Mouse (Mus musculus): Measurements from ENCODE around the gene Smg8. TPM values are rescaled to one million over a fixed set of nuclear protein-coding genes. Genes with fewer than 3 reads are reported as not detected.
"Not testable (repeated sequence)": the region's sequence is repeated elsewhere in the genome, so short reads cannot be mapped to it uniquely, and the experiment has no call there.

The Smg8 gene
- polyA plus RNA-seq, 1 experiment from 2014 or later = 17.2 TPM

DNA sequence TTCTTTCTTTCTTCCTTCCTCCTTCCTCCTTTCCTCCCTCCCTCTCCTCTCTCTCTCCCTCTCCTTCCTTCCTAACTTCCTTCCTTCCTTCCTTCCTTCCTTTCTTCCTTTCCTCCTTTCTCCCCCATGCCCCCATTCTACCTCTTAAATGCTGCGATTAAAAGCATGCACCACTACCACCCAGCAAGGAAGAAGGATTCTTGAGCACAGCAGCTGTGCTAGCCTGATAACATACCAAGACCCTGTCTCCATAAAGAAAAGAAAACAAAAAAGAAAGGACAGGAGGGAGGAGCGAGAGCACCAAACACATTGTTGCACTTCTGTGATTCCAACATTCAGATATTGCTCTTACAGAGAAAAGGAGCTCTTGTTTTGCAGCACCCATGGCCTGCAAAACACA is 568 bp upstream of the Smg8 start:
- Histone ChIP-seq H3K27ac (peak overlapping the region; percentile 77; the same call in 1 of the 2 replicates), H3K36me3 (peaks cover 15% of the 10 kb centered on the region), H3K4me1 (peaks cover 20% of the 10 kb centered on the region), H3K4me2 (peak overlapping the region; percentile 76), H3K27me3 (replicated peaks) (no peaks in the 10 kb centered on the region), H3K9ac (no peak overlapping the region), H3K9me3 (no peaks in the 10 kb centered on the region), H3K4me3 (replicated peaks) (peak overlapping the region; percentile 97)
- 53% methylated on average over 2 of the region's 2 CpGs for WGBS
- no peak for ATAC-seq (ENCODE audit: insufficient read depth, low FRiP score, low read depth)

DNA sequence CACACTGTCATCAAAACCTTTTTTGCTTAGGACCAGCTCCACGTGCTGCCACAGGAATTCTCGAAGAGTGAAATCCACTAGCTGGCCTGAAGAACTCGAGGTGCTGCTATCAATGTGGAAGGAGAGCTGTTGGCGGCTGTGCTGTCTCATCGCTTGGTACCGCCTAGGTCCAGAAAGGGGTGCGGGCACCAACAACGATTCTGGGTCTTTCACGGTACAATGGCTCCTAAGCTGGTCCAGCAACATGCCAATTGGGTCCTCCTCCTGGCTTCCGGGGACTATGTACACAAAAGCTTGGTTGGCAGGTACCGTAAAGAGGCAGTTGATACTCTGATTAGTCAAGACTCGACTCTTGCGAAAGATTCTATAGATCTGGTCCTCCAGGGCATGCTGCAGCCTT is 1.1 kb downstream of the Smg8 start:
- peak overlapping the region; percentile 76 for H3K4me2 ChIP-seq
- H3K4me3 ChIP-seq (replicated peaks) = peak overlapping the region; percentile 97
- H3K36me3 ChIP-seq = peaks cover 7% of the 10 kb centered on the region
- H3K9ac ChIP-seq = peak overlapping the region; percentile 98; the same call in 1 of the 2 replicates
- no peaks in the 10 kb centered on the region for H3K27me3 ChIP-seq (replicated peaks)
- H3K4me1 ChIP-seq = peaks cover 20% of the 10 kb centered on the region
- ATAC-seq (ENCODE audit: insufficient read depth, low FRiP score, low read depth) = no peak
- WGBS = 83% methylated on average over 13 of the region's 13 CpGs
- H3K27ac ChIP-seq = no peak overlapping the region
- H3K9me3 ChIP-seq = no peaks in the 10 kb centered on the region

DNA sequence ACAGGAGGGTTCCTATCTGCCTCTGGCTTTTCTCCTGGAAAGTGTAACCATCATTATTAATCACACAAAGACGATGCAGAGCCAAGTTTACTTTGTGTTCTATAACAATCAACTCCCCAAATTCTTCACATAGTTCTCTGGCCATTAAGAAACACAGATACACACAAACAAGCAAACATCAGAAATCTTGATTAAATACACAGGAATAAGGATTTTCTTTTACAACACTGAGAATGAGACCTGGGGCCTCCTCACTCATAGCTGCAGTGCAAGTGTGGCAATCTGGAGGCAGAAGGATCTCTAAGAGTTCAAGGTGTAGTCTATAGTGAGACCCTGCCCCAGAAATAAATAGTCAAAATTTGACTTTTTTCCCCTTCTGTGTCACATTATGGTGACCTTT is 2.9 kb downstream of the Smg8 start:
- no peak overlapping the region for H3K9ac ChIP-seq
- H3K36me3 ChIP-seq = peaks cover 15% of the 10 kb centered on the region
- peak overlapping the region; percentile 5; the same call in 1 of the 2 replicates for H3K4me2 ChIP-seq
- no peak overlapping the region for H3K4me3 ChIP-seq (replicated peaks)
- H3K27ac ChIP-seq = no peak overlapping the region
- H3K4me1 ChIP-seq = peaks cover 20% of the 10 kb centered on the region
- WGBS = 56% methylated on average over 1 of the region's 1 CpGs
- H3K27me3 ChIP-seq (replicated peaks) = no peaks in the 10 kb centered on the region
- H3K9me3 ChIP-seq = no peaks in the 10 kb centered on the region
- no peak for ATAC-seq (ENCODE audit: insufficient read depth, low FRiP score, low read depth)

DNA sequence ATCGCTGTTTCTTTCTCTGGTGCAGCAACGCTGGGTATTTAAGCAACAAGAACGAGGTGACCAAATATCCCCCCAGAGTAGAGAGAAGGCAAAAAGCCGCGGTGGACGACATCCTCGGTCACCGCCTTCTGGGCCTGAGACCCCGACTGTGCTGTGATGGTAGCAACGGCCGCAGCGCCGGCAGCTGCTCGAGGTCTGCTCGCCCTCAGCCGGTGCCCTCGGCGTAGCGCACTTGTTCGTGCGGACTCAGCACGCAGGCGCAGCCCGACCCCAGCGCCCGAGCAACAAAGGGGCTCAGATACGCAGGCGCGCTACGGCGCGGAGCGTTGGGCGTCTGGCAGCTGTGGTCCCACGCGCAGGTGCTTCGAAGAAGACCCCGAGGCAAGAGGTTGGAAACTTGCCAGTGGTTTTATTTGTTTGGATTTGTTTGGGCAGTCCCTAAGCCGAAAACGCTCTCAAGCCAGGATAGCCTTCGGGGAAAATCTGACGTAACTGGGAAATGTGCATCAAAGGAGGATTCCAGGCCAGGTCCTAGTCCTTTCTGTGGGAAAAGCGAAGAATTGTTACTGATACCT is 12.6 kb downstream of the Smg8 start, which contains the start of gene Gdpd1:
Gdpd1 (minus strand) TSS at position 197 of the 575 bp plus-strand sequence.
- H3K4me2 ChIP-seq = peak within 1 kb of the TSS; percentile 97
- WGBS = under 1% methylated on average over 43 of the region's 43 CpGs
- peak within 1 kb of the TSS; percentile 56 for H3K9ac ChIP-seq
- peaks cover 8% of the 10 kb centered on the region for H3K4me1 ChIP-seq
- peak within 1 kb of the TSS; percentile 61 for H3K27ac ChIP-seq
- no peaks in the 10 kb centered on the region for H3K9me3 ChIP-seq
- H3K4me3 ChIP-seq (replicated peaks) = peak within 1 kb of the TSS; percentile 59
- ATAC-seq (ENCODE audit: insufficient read depth, low FRiP score, low read depth) = peak; percentile 93
- no peaks in the 10 kb centered on the region for H3K27me3 ChIP-seq (replicated peaks)
- H3K36me3 ChIP-seq = peaks cover 12% of the 10 kb centered on the region; the same call in 1 of the 2 replicates

DNA sequence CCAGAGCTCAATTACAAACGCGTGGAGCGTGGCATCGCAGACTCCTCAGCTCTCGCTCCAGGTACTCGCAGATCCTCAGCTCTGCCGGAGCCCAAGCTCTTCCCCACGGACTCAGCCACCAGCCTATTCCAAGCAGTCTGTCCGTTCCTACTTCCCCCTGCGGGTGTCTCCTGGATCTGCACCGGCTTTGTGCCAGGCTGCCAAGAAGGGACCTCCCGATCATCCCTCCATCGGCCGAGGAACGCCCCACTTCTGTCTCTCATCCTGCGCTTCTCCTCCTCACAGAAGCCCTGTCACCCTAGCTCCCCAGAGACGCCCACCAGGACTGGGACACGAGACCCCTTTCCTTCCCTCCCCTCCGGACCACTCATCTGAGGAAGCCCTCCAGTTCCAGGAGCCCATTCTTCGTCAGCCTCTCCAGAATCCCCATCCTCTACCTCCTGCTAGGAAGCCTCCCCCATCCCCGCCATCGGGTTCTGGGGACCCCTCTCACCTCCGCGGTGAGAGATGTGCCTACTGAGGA is 13.2 kb downstream of the Smg8 start:
- Histone ChIP-seq H3K4me1 (peaks cover 8% of the 10 kb centered on the region), H3K27ac (peak overlapping the region; percentile 61), H3K9ac (peak overlapping the region; percentile 56), H3K27me3 (replicated peaks) (no peaks in the 10 kb centered on the region), H3K4me3 (replicated peaks) (peak overlapping the region; percentile 59), H3K9me3 (no peaks in the 10 kb centered on the region), H3K4me2 (peak overlapping the region; percentile 97), H3K36me3 (peaks cover 12% of the 10 kb centered on the region; the same call in 1 of the 2 replicates)
- ATAC-seq (ENCODE audit: insufficient read depth, low FRiP score, low read depth) = peak; percentile 73
- WGBS = under 1% methylated on average over 24 of the region's 24 CpGs

DNA sequence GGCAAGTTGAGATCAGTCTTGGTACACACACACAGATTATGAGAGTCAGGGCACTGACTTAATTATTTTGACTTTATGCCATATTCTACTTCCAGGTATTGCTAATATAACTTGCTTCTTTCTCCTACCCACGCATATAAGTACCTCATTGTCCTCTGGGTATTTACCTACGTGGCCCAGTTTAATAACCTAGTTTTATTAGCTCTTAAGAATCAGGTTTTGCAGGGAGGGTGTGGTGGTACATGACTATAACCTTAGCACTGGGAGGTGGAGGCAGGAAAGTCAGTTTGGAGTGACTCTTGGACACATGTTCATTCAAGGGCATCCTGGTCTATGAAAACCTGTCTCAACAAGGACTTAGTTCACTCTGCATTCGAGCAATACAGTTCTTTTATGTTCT is 24.5 kb downstream of the Smg8 start:
- Histone ChIP-seq H3K4me1 (no peaks in the 10 kb centered on the region), H3K36me3 (no peaks in the 10 kb centered on the region), H3K4me3 (replicated peaks) (no peak overlapping the region), H3K27ac (0 out of 2 replicates have a peak overlapping the region, but pooled peaks have one; percentile 12), H3K4me2 (no peak overlapping the region), H3K27me3 (replicated peaks) (no peaks in the 10 kb centered on the region), H3K9me3 (no peaks in the 10 kb centered on the region), H3K9ac (no peak overlapping the region)
- no peak for ATAC-seq (ENCODE audit: insufficient read depth, low FRiP score, low read depth)
- 69% methylated on average over 3 of the region's 3 CpGs for WGBS

DNA sequence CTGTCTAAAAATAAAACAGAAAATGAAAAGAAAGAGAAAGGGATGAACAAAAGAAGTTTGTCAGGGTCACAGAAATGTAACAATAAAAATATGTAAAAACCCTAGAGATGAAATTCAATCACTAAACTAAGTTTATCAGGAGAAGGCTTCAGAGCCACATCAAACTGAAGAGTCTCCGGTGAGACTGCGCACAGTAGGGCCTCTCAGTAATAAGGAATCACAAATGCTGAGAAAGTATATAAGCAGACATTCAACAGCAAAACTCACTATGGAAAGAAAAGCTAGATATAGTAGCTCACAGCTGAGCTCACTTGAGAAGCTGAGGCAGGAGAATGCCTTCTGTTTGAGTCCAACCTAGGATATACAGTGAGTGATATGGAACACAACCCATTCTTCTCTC is 26.2 kb downstream of the Smg8 start:
- Histone ChIP-seq H3K9me3 (no peaks in the 10 kb centered on the region), H3K27ac (no peak overlapping the region), H3K9ac (no peak overlapping the region), H3K4me3 (replicated peaks) (no peak overlapping the region), H3K36me3 (no peaks in the 10 kb centered on the region), H3K27me3 (replicated peaks) (no peaks in the 10 kb centered on the region), H3K4me1 (no peaks in the 10 kb centered on the region), H3K4me2 (no peak overlapping the region)
- WGBS = 97% methylated on average over 2 of the region's 2 CpGs
- ATAC-seq (ENCODE audit: insufficient read depth, low FRiP score, low read depth) = no peak

DNA sequence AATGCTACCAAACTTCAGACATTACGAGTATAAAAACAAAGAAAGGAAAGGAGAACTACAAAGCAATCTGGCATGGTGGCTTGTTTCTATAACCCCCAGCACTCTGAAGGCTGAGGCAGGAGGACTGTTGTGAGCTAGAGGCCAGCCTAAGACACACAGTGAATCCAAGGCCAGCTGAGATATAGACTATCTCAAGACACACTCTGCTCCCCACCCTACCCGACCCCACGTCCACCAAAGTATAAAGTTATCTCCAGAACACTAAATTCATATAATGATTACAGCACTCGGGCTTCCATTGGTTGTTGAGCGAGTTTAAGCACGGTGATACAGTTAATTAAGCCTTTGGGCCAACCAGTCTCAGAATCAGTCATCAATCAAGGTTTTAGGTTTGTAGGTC is 30.3 kb downstream of the Smg8 start:
- no peaks in the 10 kb centered on the region for H3K27me3 ChIP-seq (replicated peaks)
- 74% methylated on average over 6 of the region's 6 CpGs for WGBS
- H3K9me3 ChIP-seq = no peaks in the 10 kb centered on the region
- no peaks in the 10 kb centered on the region for H3K4me1 ChIP-seq
- no peak overlapping the region for H3K27ac ChIP-seq
- no peak overlapping the region for H3K4me3 ChIP-seq (replicated peaks)
- no peak overlapping the region for H3K4me2 ChIP-seq
- H3K9ac ChIP-seq = no peak overlapping the region
- ATAC-seq (ENCODE audit: insufficient read depth, low FRiP score, low read depth) = no peak
- H3K36me3 ChIP-seq = no peaks in the 10 kb centered on the region

DNA sequence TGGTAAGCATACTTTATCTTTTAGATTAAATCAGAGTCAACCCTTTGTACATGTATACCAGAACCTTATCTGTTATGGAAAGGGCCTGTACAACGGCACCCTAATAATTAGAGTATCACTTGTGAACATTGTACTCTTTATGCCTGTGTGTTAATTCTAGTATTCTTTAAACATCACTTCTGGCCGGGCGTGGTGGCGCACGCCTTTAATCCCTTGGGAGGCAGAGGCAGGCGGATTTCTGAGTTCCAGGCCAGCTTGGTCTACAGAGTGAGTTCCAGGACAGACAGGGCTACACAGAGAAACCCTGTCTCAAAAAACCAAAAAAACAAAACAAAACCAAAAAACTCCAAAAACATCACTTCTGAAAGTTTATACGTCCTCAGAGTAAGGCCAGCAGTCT is 37.7 kb downstream of the Smg8 start:
- not testable (repeated sequence) for H3K9me3 ChIP-seq; H3K27me3 ChIP-seq (replicated peaks); ATAC-seq (ENCODE audit: insufficient read depth, low FRiP score, low read depth); H3K36me3 ChIP-seq; H3K9ac ChIP-seq; H3K4me1 ChIP-seq; H3K4me2 ChIP-seq; H3K4me3 ChIP-seq (replicated peaks); H3K27ac ChIP-seq
- 89% methylated on average over 7 of the region's 7 CpGs for WGBS

DNA sequence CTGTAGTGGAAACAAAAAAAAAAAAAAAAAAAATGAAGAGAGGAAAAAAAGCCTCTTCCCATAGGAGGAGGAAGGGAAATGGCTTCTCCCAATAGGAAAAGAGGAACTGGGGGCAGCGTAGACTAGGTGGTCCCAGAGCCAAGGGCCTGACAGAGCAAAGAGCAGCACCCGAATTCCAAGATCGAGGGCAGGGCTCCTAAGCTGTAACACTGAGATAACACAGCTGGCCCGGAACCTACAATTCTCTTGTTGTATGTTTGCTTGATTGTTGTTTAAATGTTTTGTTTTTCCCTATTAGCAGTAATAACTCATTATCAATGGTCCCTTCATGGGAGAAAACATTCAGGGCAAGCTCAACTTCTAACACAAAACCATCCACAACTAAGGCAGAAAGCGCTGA is 39.6 kb downstream of the Smg8 start:
- Histone ChIP-seq H3K4me1 (no peaks in the 10 kb centered on the region), H3K9ac (no peak overlapping the region), H3K36me3 (no peaks in the 10 kb centered on the region), H3K9me3 (no peaks in the 10 kb centered on the region), H3K4me2 (no peak overlapping the region), H3K27me3 (replicated peaks) (no peaks in the 10 kb centered on the region), H3K27ac (no peak overlapping the region), H3K4me3 (replicated peaks) (no peak overlapping the region)
- ATAC-seq (ENCODE audit: insufficient read depth, low FRiP score, low read depth) = no peak
- 86% methylated on average over 5 of the region's 5 CpGs for WGBS

DNA sequence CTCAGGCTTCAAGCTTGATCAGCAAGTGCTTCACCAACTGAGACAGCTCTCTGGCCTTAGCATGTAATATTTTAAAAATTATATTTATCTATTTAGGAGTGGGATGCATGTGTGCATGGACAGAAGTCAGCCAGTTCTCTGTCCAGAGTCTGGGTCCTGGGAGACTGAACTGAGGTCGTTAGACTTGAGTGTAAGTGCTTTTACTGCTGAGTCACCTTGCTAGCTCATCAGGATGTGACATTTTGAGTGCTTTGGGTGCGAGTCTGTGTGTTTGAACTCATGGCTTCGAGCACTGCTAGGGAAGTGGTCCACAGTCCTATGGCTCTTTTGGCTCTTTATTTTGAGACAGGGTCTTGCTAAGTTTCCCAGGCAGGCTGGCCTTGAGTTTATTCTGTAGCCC is 43.5 kb downstream of the Smg8 start:
- ATAC-seq (ENCODE audit: insufficient read depth, low FRiP score, low read depth) = no peak
- Histone ChIP-seq H3K4me2 (no peak overlapping the region), H3K36me3 (no peaks in the 10 kb centered on the region), H3K9ac (no peak overlapping the region), H3K27me3 (replicated peaks) (no peaks in the 10 kb centered on the region), H3K9me3 (no peaks in the 10 kb centered on the region), H3K27ac (no peak overlapping the region), H3K4me1 (no peaks in the 10 kb centered on the region), H3K4me3 (replicated peaks) (no peak overlapping the region)
- WGBS = 84% methylated on average over 3 of the region's 3 CpGs

DNA sequence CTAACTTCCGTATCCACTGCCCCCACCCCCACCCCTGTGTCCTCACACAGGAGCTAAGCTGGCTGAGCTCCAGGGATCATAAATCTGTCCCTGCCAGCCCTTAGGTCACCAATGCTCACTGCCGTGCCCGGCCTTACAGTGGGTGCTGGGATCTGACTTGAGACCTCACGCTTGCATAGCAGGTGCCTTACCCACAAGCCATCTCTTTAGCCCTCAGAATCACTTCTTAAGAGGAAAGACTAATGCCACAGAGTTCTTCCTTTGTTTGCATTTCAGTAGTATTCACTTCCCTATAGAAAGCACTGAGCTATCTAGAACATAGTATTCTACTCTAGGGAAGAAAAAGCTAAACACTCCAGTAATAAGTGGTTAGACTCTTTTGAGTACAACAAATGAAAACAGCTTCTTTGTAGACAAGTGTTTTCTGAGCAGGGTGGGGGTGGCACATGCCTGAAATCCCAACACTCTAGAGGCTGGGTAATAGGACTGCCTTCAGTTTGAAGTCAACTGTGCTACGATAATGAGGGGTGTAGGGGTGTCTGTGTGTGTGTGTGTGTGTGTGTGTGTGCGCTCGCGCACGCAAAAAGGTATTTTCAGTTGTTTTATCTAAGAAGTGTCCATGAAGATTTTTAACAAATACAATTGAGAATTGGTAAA is 47.1 kb downstream of the Smg8 start:
- H3K4me2 ChIP-seq = no peak overlapping the region
- H3K9ac ChIP-seq = no peak overlapping the region
- H3K4me1 ChIP-seq = no peaks in the 10 kb centered on the region
- H3K36me3 ChIP-seq = no peaks in the 10 kb centered on the region
- WGBS = 76% methylated on average over 9 of the region's 9 CpGs
- H3K9me3 ChIP-seq = no peaks in the 10 kb centered on the region
- no peaks in the 10 kb centered on the region for H3K27me3 ChIP-seq (replicated peaks)
- ATAC-seq (ENCODE audit: insufficient read depth, low FRiP score, low read depth) = no peak
- no peak overlapping the region for H3K4me3 ChIP-seq (replicated peaks)
- H3K27ac ChIP-seq = no peak overlapping the region
